24 mouse cellular contexts compared by ENCODE assay signal in the genomic region with DNA sequence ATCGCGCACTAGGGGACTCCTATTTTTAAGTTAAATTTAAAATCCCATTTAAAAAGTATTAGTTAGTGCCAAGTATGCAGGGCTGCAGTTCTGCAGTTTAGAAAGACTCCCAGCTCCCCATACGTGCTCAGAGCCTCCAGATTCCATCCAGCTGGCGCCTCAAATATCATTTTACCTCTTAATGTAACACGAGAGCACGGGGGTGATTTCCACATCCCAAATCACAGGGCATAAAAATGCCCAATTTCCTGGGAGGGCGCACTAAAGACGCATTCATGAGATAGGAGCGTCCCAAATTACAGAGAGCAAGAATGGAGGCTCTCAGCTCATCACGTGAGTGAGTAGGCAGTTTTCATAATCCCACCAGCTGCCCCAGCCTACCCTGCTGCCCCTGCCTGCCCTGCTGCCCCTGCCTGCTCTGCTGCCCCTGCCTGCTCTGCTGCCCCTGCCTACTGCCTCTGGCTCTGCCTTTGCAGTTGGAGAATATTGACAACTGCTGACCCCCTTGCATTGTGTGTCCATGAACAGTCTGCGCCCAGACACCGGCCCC.
DNase-seq lines count a peak whose midpoint lies in the region; ATAC-seq lines count a peak whose summit lies in the region.
"Had no signal": no experiment of that assay in that cellular context is flagged by ENCODE, and none has a peak within 500 bp of the region (broad histone marks: within the 10 kb centered on the region; RNA-seq: fewer than 3 reads in every experiment).

No protein-coding gene starts in this region.

- no peak for ATAC-seq in embryonic facial prominence, embryonic 11.5 days (replicated peaks; ENCODE audit: insufficient number of reproducible peaks, low FRiP score, low TSS enrichment, low read depth)
- peak; percentile 51; the same call in 1 of the 2 replicates for ATAC-seq in kidney, embryonic 16.5 days (ENCODE audit: low FRiP score, low TSS enrichment)
- ATAC-seq in neural tube, embryonic 12.5 days (ENCODE audit: low FRiP score, low read depth), result no peak
- ATAC-seq in neural tube, embryonic 15.5 days (ENCODE audit: low FRiP score), result no peak
- ATAC-seq: activated CD4-positive, CD25-positive, alpha-beta regulatory T cell, adult 4 months; forebrain, embryonic 13.5 days; forebrain, embryonic 16.5 days had no signal

- DNase-seq in embryonic facial prominence, embryonic 11.5 days (ENCODE audit: low spot score), result peak; percentile 13
- DNase-seq in embryonic facial prominence, embryonic 10.5 days (ENCODE audit: low spot score), result no peak
- no peak for DNase-seq in kidney, adult 11 months
- DNase-seq in layer of hippocampus, postnatal 14 days (ENCODE audit: low spot score in 2 of 2), result no peak
- DNase-seq: adrenal gland, adult 8-10 months; adrenal gland, postnatal 25 days; cerebellum, adult 11-12 months; cerebellum, adult 8-10 months; cerebellum, postnatal 10 days; cerebellum, postnatal 36 days; embryo, embryonic 11 days; gastrocnemius, postnatal 10 days; gastrocnemius, postnatal 36 days had no signal

- H3K9me3 ChIP-seq in embryonic facial prominence, embryonic 11.5 days (replicated peaks; ENCODE audit: control insufficient read depth, low read length), result no peaks in the 10 kb centered on the region
- H3K9me3 ChIP-seq in embryonic facial prominence, embryonic 10.5 days, result no peaks in the 10 kb centered on the region
- H3K9me3 ChIP-seq in kidney, embryonic 16.5 days (ENCODE audit: low read length), result no peaks in the 10 kb centered on the region
- H3K9me3 ChIP-seq in neural tube, embryonic 12.5 days, result no peaks in the 10 kb centered on the region
- no peaks in the 10 kb centered on the region for H3K9me3 ChIP-seq in neural tube, embryonic 15.5 days (replicated peaks)
- H3K9me3 ChIP-seq: embryonic facial prominence, embryonic 12.5 days; forebrain, embryonic 10.5 days; forebrain, embryonic 13.5 days; hindbrain, embryonic 12.5 days; hindbrain, embryonic 15.5 days had no signal

- H3K4me2 ChIP-seq in embryonic facial prominence, embryonic 11.5 days (ENCODE audit: low read depth, low read length), result no peak overlapping the region
- H3K4me2 ChIP-seq in kidney, embryonic 16.5 days (replicated peaks; ENCODE audit: low read depth, low read length), result no peak overlapping the region
- no peak overlapping the region for H3K4me2 ChIP-seq in neural tube, embryonic 12.5 days (replicated peaks)
- H3K4me2 ChIP-seq in neural tube, embryonic 15.5 days, result no peak overlapping the region
- H3K4me2 ChIP-seq: embryonic facial prominence, embryonic 12.5 days; forebrain, embryonic 13.5 days; heart, embryonic 11.5 days; hindbrain, embryonic 12.5 days; hindbrain, embryonic 15.5 days had no signal

- WGBS in embryonic facial prominence, embryonic 11.5 days, result 65% methylated on average over 12 of the region's 12 CpGs
- 78% methylated on average over 12 of the region's 12 CpGs for WGBS in embryonic facial prominence, embryonic 10.5 days
- 49% methylated on average over 12 of the region's 12 CpGs for WGBS in kidney, embryonic 16.5 days
- 86% methylated on average over 12 of the region's 12 CpGs for WGBS in neural tube, embryonic 12.5 days
- 77% methylated on average over 12 of the region's 12 CpGs for WGBS in neural tube, embryonic 15.5 days

- no peak overlapping the region for H3K4me3 ChIP-seq in embryonic facial prominence, embryonic 11.5 days (ENCODE audit: low read depth, low read length)
- no peak overlapping the region for H3K4me3 ChIP-seq in embryonic facial prominence, embryonic 10.5 days
- H3K4me3 ChIP-seq in kidney, embryonic 16.5 days (ENCODE audit: low read length), result no peak overlapping the region
- H3K4me3 ChIP-seq in neural tube, embryonic 12.5 days, result no peak overlapping the region
- H3K4me3 ChIP-seq in neural tube, embryonic 15.5 days (replicated peaks), result no peak overlapping the region
- H3K4me3 ChIP-seq: embryonic facial prominence, embryonic 12.5 days; forebrain, embryonic 10.5 days; forebrain, embryonic 13.5 days; hindbrain, embryonic 12.5 days; hindbrain, embryonic 15.5 days had no signal

- no peaks in the 10 kb centered on the region for H3K4me1 ChIP-seq in embryonic facial prominence, embryonic 11.5 days (ENCODE audit: control insufficient read depth, insufficient read depth, low read length)
- H3K4me1 ChIP-seq in embryonic facial prominence, embryonic 10.5 days, result peaks cover 12% of the 10 kb centered on the region
- H3K4me1 ChIP-seq in kidney, embryonic 16.5 days (ENCODE audit: insufficient read depth, low read length), result no peaks in the 10 kb centered on the region
- H3K4me1 ChIP-seq in neural tube, embryonic 12.5 days, result peaks cover 11% of the 10 kb centered on the region
- peaks cover 16% of the 10 kb centered on the region for H3K4me1 ChIP-seq in neural tube, embryonic 15.5 days

- no peak overlapping the region for H3K9ac ChIP-seq in embryonic facial prominence, embryonic 11.5 days (replicated peaks; ENCODE audit: low read length)
- no peak overlapping the region for H3K9ac ChIP-seq in kidney, embryonic 16.5 days (replicated peaks; ENCODE audit: low read length)
- peak overlapping the region; percentile 1; the same call in 1 of the 2 replicates for H3K9ac ChIP-seq in neural tube, embryonic 12.5 days
- H3K9ac ChIP-seq in neural tube, embryonic 15.5 days (replicated peaks), result no peak overlapping the region
- H3K9ac ChIP-seq: embryonic facial prominence, embryonic 12.5 days; forebrain, embryonic 13.5 days; hindbrain, embryonic 12.5 days; hindbrain, embryonic 15.5 days had no signal

- no peaks in the 10 kb centered on the region for H3K36me3 ChIP-seq in embryonic facial prominence, embryonic 11.5 days (replicated peaks; ENCODE audit: control insufficient read depth, insufficient read depth, low read depth, low read length)
- no peaks in the 10 kb centered on the region for H3K36me3 ChIP-seq in embryonic facial prominence, embryonic 10.5 days (replicated peaks)
- no peaks in the 10 kb centered on the region for H3K36me3 ChIP-seq in kidney, embryonic 16.5 days (ENCODE audit: insufficient read depth, low read length)
- H3K36me3 ChIP-seq in neural tube, embryonic 12.5 days, result no peaks in the 10 kb centered on the region
- no peaks in the 10 kb centered on the region for H3K36me3 ChIP-seq in neural tube, embryonic 15.5 days
- H3K36me3 ChIP-seq: embryonic facial prominence, embryonic 12.5 days; forebrain, embryonic 10.5 days; hindbrain, embryonic 12.5 days; hindbrain, embryonic 15.5 days had no signal

- no peaks in the 10 kb centered on the region for H3K27me3 ChIP-seq in embryonic facial prominence, embryonic 11.5 days (ENCODE audit: control insufficient read depth, insufficient read depth, low read length)
- no peaks in the 10 kb centered on the region for H3K27me3 ChIP-seq in embryonic facial prominence, embryonic 10.5 days (replicated peaks; ENCODE audit: low read depth, poor library complexity, severe bottlenecking)
- H3K27me3 ChIP-seq in kidney, embryonic 16.5 days (ENCODE audit: insufficient read depth, low read length), result no peaks in the 10 kb centered on the region
- H3K27me3 ChIP-seq in neural tube, embryonic 12.5 days (replicated peaks), result 0 out of 2 replicates have a peak, but pooled peaks cover 3% of the 10 kb centered on the region
- no peaks in the 10 kb centered on the region for H3K27me3 ChIP-seq in neural tube, embryonic 15.5 days (replicated peaks)
- H3K27me3 ChIP-seq: embryonic facial prominence, embryonic 12.5 days; hindbrain, embryonic 15.5 days had no signal

- H3K27ac ChIP-seq in embryonic facial prominence, embryonic 11.5 days (replicated peaks; ENCODE audit: low read depth, low read length), result no peak overlapping the region
- H3K27ac ChIP-seq in embryonic facial prominence, embryonic 10.5 days (replicated peaks), result no peak overlapping the region
- H3K27ac ChIP-seq in kidney, embryonic 16.5 days (ENCODE audit: low read length), result peak overlapping the region; percentile 64; the same call in 1 of the 2 replicates
- no peak overlapping the region for H3K27ac ChIP-seq in neural tube, embryonic 12.5 days
- H3K27ac ChIP-seq in neural tube, embryonic 15.5 days (replicated peaks), result no peak overlapping the region
- H3K27ac ChIP-seq: embryonic facial prominence, embryonic 12.5 days; forebrain, embryonic 10.5 days; forebrain, embryonic 13.5 days; hindbrain, embryonic 12.5 days; hindbrain, embryonic 15.5 days had no signal
